Mouse (Mus musculus): ENCODE results near the gene Atox1.

The Atox1 gene

DNA sequence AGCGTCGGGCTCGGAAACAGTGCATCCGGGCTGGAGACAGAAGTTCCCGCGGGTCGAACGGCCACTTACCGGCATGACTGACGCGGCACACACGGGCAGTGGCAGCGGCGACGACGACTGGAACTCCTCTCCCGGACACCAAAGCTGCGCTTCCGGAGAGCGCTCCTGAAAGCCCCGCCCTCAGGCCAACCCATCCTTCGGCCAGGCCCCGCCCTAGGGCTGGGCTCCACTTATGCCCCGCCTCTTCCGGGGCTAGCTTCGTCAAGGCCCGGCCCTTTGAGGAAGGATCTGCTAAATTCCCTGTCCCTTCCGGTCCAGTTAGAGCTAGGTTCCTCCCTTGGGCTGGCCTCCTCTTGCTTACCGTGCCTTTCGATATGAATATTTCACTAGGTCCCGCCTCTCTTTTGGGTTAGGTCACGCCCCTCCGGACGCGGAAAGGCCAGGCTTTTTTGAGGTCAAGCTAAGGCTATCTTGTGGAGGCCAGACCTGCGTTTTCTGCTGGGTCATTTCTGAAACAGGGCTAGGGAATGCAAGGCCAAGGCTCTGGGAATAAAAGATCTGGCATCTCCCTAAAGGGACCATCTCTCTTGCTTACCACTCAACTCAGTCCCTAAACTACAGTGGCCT lies at the start of gene Atox1:
Gene Atox1, minus strand, starts transcription at position 221 of the 627 bp plus-strand sequence.
- peak; percentile 99 for DNase-seq

DNA sequence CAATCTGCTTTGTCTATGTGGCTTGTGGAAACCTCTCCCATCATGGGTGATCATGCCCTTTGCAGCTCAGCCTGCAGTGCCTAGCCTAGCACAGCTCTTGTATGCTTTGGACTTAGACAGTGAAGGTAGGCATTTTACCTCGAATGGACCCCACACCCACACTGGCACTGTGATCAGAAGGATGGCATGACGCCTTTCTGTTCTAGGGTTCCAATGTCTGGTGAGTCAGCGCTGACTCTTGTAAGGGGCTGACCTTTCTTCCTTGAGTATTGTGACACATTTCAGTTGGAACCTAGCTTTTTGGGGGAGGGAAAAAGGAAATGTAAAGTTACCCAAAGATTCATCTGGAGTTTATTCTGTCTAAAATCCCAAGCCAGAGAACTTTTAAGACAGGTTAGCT lies 44.4 kb upstream of the Atox1 start:
- no peak for DNase-seq

DNA sequence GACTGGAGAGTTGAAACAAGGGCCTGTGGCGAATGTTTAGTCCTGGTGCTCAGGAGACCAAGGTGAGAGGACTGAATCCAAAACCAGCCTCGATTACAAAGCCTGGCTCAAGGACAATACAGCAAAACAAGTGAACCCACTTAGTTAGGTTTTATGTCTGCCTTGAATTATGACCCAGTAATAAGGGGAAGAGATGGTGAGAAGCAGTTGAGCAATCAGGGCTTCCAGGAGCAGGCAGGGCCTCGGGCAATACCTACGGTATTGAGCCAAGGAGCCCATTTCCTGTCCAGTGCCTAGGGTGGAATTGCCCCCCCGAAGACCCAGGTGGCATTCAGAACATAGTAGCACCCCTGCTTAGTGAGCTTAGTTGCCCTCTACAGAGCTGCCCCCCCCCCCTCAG lies 41.8 kb upstream of the Atox1 start:
- no peak for DNase-seq

DNA sequence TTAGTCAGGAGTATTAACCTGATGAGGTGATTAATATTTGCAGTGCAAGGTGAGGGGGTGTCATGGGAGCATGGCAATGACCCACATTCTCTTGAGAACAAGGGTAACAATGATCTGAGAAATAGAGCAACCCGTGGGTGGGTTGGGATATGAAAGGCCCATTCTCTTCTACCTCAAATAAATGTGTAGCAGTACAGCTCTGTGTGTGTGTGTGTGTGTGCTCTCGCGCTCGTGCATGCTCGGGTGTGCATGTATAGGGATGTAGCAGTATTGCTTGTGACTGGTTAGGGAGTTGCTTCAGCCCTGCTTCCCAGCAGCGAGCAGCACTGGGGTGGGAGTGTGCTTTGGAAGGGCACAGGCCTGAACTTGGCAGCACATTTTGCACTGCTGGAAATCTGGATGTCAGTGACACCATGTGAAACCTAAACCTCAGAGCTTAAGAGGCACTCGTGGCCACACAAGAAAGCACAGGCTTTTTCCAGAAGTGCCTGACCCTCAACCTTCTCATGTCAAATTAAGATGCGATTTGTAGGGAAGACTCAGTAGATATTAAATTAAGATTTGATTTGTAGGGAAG lies 41.0 kb upstream of the Atox1 start:
- no peak for DNase-seq

DNA sequence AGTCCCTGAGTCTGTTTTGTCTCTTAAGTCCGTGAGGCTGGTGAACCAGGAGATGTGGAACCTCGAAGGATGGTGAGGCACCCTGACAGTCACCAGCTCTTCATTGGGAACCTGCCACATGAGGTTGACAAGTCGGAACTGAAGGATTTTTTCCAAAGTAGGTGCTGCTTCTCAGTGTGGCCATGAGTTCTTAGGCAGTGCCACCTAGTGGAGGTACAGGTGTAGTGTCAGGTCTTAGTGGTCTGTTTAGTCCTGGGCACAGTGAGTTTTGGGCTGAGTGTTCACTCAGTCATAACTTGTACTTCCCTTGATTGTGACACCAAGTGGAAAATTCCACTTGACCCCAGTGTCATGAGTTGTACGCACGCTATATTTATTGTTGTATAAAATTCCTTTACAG lies 36.8 kb upstream of the Atox1 start:
- peak; percentile 62 for DNase-seq

DNA sequence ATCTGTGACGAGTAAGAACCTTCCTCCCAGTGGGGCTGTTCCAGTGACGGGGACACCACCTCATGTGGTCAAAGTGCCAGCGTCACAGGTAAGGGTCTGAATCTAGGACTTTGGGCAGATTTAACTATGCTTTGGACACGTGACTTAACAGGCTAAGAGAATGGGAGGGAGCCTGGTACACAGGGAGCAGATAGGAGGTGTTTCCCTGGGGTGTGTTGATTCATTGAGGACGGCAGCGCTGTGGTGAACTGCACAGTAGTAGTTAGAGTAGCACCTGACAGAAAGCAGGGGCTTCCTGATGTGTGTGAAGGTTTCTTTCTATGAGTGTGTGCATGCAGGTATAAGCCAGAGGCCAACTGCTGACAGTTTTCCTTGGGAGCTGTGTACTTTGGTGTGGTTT lies 35.1 kb upstream of the Atox1 start:
- no peak for DNase-seq

DNA sequence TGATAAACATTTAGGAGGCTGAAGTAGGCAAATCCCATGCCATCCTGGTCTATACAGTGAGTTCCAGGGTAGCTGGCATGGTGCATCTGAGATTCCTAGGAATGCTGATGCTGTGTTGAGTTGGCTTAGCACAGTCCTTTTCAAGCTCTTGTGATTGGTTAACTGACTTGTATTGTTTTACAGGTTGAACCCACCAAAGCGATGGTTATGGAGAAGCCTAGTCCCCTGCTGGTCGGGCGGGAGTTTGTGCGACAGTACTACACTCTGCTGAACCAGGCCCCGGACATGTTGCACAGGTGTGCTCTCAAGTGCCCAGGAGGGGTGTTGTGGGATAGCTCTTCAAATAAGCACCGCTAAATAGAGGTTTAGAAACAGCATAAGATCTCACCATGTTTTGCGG lies 24.4 kb upstream of the Atox1 start:
- no peak for DNase-seq

DNA sequence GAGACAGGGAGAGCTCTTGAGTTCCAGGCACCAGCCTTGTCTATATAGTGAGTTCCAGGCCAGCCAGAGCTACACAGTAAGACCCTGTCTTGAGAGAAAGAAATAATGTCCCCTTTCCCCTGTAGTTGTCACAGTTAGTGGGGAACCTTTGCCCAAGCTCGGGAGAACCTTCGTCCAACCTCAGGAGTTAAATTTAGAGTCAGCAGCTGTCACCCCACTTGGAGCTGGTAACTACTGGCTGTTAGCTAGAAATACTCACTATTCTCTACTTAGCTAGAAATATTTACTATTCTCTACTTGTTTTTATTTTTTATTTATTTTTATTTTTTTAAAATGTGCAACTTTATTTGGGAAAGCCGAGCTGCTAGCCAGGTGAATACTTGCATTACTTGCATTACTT lies 12.2 kb upstream of the Atox1 start:
- no peak for DNase-seq

DNA sequence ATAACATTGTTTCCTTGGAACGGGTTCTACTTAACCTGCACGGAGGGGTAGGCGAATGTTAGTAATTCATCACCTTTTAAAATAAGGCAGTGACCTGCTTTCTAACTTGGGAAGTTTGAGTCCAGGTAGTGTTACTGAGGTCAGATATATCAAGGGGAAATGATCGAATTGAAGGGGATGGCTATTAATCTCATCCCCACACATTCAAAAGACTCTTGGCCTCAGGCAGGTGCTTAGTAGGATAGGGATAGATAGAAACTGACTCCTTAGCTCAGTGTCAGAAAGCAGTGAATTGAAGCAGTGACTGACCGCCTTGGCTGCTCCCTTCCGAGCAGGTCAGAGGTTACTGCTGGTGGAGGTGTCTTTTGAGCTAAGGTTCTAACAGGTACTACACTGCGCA lies 10.4 kb upstream of the Atox1 start:
- no peak for DNase-seq

DNA sequence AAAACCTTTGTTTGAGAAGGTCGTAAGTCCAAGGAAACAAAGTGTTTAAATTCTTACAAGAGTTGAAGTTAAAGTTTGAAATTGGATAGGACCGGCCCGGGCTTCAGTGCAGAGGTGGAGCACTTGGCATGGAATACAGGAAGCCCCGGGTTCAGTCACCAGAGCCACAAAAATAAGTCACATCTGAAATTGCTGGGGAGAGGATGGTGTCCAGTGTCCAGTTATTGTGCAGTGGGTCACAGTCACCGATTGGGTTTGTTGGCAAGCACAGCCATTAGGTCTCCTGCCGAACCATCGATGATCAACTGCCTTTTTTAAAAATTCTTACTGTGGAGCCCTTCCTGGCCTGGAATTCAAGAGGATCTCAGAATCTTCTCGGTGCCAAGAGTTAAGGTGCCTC lies 9.7 kb upstream of the Atox1 start:
- DNase-seq, result peak; percentile 44

DNA sequence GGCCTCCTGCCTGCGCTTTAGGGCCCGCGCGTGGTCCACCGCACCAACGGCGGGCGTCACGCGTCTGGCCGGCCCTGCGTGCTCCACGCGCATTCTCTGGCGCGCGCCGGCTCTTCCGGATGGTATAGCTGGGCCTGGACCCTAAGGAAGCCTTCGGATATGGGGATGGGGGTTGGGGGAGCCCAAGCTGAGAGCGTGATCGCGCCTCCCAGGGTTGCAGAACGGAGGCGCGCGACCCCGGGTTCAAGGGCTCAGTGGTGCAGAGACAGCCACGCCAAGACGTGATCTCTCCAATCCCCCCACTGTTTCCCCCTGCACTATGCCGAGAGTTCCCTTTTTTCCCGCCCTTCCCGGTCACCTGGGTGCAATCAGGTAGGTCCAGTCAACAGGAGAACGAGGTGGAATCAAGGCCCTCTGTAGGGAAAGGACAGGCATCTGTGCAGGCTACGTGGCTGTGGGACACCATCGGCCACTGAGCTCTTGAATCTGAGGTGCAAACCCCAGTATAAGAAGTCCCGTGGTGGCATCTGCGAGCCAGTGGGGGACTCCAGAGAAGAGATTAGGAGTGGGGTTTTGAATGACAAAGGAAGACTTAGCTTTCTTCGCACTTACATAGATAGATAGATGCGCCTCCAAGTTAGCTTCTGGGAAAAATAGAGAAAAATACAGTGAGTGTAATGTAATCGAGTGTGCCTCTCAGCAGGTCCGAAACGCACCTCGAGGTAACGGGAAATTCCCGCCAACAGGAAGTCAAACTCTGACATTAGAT lies 9.1 kb upstream of the Atox1 start:
- DNase-seq, result peak; percentile 38

DNA sequence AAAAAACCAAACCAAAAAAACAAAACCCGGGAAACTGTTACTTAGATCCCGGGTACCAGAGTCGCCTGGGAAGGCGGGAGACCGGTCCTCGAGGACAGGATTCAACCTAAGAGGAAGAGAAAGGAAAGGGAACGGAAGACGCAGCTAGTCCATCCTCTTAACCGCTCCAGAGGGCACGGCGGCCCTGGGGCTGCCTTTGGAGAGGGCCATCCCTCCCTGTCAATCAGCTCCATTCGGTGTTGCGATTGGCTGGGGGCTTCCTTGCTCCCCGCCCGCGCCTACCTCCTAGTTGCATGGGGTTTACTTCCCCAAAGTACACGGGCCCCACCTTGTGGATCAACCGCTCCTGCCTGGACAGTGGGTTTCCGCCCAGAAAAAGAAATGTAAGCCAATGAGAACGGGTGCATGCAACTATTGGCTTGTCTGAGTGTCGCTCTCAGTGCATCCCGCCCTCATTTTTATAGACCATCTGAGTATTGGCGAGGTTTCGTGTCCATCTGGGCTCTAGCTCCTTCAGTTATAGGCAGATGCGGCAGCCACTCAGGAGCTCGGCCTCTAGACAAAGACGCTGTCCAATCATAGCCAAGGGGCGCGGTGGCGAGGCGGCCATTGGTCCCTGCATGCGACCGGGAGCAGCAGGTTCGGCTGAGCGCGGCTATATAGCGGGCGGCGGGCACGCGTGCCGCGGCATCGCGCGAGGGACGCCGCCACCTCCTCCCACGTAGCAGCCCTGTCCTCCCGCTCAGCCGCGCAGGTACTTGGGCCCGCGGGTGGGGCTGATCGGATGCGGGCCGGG lies 8.2 kb upstream of the Atox1 start, which contains the start of gene G3bp1:
Gene G3bp1, plus strand, starts transcription at position 638 of the 796 bp plus-strand sequence.
- DNase-seq, result peak; percentile 100

DNA sequence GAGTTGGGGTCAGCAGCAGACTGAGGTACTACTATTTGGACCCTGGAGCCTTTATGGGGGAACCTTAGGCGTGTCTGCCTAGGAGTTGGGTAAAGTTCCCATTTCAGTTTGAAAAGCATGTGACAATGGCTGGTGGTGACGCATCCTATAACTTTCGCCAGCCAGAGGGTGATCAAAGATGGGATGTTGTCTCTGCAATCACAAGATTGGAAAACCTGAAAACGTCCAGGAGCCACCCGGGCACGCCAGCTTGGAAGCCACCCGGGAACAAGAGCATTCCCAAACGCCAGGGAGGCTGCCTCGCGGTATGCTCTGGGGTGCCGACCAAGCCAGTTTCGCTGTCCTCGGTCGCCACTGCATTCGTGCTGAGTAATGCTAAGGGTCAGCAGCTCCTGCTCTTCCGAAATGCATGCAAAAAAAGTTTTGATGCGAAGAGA lies 7.6 kb upstream of the Atox1 start:
- no peak for DNase-seq

DNA sequence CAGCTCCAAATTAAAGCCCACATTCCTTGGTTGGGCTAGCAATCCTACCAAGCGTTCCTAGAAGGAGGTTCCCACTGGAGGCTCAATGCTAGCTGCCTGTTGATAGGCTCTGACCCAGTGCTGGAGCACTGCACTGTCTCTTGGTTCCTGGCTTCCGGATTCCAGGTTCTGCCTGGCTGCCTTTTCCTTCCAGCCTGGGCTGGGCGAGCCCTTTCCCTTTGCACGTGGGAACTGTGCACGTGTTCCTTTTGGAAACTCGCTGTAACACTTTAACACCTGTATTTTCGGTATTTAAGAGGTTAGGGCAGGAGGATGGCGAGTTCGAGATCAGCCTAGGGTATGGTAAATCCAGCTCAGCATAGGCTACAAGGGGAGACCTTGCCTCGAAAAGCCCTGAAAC lies 7.0 kb upstream of the Atox1 start:
- peak; percentile 94 for DNase-seq

DNA sequence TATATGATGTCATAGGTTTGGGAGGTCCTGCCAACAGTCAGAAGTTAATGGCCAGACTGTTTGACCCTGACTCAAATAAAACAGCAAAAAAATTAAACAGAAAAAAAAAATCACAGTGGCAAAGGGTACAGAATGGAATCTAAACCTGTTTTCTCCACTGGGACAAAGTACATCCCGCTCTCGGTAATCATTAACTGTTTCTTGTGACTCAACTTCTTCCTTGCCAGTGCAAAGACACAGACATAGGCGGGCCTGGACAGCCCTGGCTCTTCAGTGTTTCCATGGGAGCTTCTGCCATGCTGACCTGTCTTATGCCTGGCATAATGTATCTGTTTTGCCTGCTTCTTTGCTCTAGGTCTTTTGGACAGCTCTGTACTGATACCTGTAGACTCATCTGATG lies 4.1 kb upstream of the Atox1 start:
- DNase-seq, result peak; percentile 93

DNA sequence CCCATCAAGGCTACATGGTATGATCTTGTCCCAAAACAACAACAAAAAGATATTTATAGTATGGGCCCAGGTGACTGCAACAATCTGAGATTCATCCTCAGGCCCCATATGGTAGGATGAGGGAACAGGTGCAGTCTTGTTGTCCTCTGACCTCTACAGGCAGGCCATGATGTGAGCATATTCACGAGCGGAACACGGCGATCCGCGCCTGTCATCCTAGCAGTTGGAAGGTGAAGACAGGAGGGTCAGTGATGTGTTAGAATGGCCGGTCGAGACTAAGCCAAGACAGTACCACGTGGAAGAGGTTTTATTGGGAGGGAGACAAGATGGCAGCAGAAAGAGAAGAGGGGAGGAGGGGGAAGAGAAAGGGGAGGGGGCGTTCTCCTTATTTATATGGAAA lies 3.7 kb upstream of the Atox1 start:
- peak; percentile 51 for DNase-seq

DNA sequence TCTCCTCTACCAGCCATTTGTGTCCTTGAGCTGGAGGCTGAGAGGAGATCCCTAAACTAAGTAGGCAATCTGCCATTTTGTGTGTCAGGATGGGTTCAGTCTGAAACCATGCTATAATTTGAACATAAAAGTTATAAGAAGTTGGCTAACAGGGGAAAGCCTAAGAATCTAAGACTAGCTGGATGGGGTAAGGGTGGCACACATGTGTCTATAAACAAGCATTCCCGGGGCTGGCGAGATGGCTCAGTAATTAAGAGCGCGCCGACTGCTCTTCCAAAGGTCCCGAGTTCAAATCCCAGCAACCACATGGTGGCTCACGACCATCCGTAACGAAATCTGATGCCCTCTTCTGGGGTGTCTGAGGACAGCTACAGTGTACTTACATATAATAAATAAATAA lies 1.1 kb upstream of the Atox1 start:
- DNase-seq, result no peak

DNA sequence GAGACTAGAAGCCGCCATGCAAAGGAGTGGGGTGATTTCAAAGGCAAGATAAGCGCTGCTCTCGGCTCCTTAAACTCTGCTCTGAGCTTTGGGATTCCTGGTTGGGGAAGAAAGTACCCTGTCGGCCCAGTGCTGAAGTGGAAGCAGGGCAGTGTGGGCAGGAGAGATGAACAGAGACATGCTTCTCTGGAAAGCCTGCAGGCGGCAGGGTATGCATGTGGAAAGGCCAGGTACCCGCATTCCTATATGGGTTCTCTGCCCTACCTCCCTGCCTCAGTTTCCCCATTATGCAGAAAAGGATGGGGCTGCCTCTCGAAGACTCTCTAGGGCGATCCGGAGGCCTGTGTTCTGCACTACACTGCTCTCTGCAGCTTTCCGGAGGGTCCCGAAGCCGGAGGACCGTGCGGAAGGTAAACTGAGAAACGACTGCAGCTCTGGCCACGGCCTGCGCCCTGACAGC lies 450 bp downstream of the Atox1 start:
- no peak for DNase-seq

DNA sequence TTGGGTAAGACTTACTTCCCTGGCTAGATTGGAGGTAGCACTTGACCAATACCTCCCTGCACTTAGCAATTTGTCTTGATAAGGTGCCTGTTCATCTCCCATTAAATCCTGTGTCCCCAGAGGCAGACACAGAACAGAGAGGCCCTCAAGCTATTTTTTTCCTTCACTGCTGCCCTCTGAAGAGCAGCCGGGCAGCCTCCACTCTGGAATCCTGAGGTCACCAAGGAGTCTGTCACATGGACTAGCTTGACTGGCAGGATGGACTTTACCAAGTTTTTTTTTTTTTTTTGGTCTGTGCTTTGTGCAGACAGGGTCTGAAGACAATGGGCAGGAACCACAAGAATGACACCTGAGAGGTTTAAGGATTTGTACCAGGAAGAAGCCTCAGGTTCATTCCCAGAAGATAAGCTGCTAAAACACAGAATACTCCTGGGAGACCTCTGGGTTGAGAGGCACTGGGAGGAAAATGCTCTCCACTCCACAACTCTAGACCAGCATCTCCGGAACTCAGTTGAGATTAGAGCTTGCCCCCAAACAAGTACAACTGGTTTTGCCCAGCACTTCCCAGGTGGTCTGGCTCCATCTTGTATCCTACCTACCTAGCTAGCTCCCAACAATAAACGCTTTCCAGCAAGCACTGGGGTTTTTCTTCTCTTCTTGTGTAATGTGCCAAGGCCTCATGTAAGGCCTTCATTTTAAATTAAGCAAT lies 1.0 kb downstream of the Atox1 start:
- no peak for DNase-seq

DNA sequence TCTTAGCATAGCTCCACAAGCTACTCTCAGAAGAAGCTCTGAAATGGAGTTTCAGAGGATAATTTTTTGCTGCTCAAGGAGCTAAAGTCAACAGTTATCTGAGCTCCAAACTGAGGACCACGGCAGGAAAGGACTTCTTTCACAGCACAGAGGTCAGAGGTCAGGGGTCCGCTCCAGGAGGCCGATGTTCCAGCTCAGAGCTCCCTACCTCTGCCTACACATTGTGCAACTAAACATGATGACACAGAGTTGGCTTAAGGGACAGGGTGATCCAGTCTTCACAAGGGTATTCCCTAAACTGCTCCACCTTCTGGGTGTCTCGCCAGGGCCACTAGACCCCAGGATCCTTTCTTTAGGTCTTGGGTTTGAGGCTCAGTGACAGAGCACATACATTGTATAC lies 2.5 kb downstream of the Atox1 start:
- no peak for DNase-seq

DNA sequence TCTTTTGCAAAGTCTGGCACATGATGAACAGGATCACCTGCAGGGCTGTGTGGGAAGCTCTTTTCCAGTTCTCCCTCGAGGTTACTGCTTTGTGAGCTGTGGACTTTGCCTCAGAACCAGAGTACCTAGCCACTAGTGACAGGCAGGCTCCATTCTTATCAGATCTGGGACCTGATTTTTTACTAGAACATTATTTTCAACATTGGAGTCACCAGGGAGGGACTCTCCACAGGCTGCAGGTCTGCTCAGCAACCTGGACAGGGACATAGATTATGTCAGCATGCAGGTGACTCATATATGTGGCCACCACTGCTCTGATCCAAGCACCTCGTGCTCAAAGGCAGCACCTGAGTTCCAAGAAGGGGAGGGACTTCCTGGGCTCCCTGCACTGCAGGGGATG lies 5.9 kb downstream of the Atox1 start:
- DNase-seq, result no peak

DNA sequence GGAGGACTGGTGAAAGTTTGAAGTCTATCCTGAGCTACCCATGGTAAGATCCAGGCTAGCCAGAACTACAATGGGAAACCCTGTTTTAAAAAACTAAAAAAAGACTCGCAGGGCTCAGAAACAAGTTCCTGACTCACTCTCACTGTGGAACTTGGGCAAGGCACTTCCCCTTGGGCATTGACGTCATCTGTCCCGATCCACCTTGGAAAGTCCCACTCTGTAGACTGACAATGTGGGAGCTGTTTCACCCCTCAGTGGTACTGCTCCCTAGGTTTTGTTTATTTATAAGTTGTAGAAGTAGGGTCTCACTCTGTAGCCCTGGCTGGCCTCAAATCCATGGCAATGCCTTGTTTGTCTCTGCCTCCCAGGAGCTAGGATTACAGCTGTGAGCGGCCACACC lies 7.4 kb downstream of the Atox1 start:
- DNase-seq, result peak; percentile 49

DNA sequence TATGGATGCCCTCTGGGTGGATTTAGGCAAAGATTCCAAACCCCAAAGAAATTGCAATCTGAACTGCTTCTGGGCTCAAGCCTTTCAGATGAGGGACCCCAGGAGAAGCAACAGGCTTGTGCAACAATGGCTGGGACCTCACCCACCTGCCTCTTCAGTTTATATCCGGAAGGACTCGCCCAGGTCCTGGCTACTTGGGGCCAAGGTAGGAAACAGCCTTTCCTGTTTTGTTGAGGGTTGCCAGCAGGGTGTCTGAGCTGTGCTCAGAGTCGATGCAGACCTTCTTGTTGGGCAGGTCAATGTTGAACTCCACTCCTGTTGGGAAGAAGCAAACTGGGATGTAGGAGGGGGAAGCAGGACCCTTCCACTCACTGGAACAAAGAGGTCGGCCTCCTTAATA lies 10.7 kb downstream of the Atox1 start:
- no peak for DNase-seq
